Mouse (Mus musculus) neural tube, embryonic 13.5 days (tissue): ENCODE measurements around the gene Psmb5. TPM values are rescaled to one million over a fixed set of nuclear protein-coding genes. Genes with fewer than 3 reads are reported as not detected.

Source experiments
- ATAC-seq: fragments of 200-750 bp; cut with Nextera tagmentation; 2 replicates; pipeline ENCODE4 v1.8.0; 2017; ENCODE audit warnings: low read depth, mild to moderate bottlenecking, moderate TSS enrichment, moderate library complexity
- H3K27ac ChIP-seq: fragments of 300-500 bp; sonication (generic); replicated peaks from 2 replicates; pipeline ENCODE4 v1.5.1; 2015; ENCODE audit warnings: moderate library complexity, mild to moderate bottlenecking, inconsistent platforms
- H3K27me3 ChIP-seq: fragments of 300-500 bp; sonication (generic); 2 replicates; pipeline ENCODE4 v1.6.1; 2015; ENCODE audit warnings: mild to moderate bottlenecking, inconsistent platforms
- H3K36me3 ChIP-seq: fragments of 300-500 bp; sonication (generic); 2 replicates; pipeline ENCODE4 v1.6.1; 2015; ENCODE audit warnings: mild to moderate bottlenecking, inconsistent platforms
- H3K4me1 ChIP-seq: fragments of 300-500 bp; sonication (generic); replicated peaks from 2 replicates; pipeline ENCODE4 v1.6.1; 2015; ENCODE audit warnings: inconsistent platforms
- H3K4me2 ChIP-seq: fragments of 300-500 bp; sonication (generic); 2 replicates; pipeline ENCODE4 v1.6.1; 2015; ENCODE audit warnings: inconsistent platforms, mild to moderate bottlenecking, moderate library complexity
- H3K4me3 ChIP-seq: fragments of 300-500 bp; sonication (generic); 2 replicates; pipeline ENCODE4 v1.5.1; 2015; ENCODE audit warnings: mild to moderate bottlenecking, inconsistent platforms
- H3K9ac ChIP-seq: fragments of 300-500 bp; sonication (generic); 2 replicates; pipeline ENCODE4 v1.6.1; 2015; ENCODE audit warnings: moderate library complexity, mild to moderate bottlenecking, inconsistent platforms
- H3K9me3 ChIP-seq: fragments of 300-500 bp; sonication (generic); 2 replicates; pipeline ENCODE4 v1.6.1; 2016; ENCODE audit warnings: inconsistent platforms
- WGBS: fragments of 180-500 bp; shearing (Covaris S2); methylation state at CpG from one replicate; pipeline ENCODE4 v1.1.7; 2015; 5-methylcytosine and 5-hydroxymethylcytosine counted together
- polyA plus RNA-seq: library from polyadenylated mRNA; unstranded; fragments of >200 nt; fragmentation: Nextera tagmentation; extraction: Ambion mirVana; gene quantifications from 2 replicates; pipeline ENCODE4 v1.2.1, GENCODE M21; 2015

Gene Psmb5
- polyA plus RNA-seq, 1 experiment from 2014 or later = 466 TPM

DNA sequence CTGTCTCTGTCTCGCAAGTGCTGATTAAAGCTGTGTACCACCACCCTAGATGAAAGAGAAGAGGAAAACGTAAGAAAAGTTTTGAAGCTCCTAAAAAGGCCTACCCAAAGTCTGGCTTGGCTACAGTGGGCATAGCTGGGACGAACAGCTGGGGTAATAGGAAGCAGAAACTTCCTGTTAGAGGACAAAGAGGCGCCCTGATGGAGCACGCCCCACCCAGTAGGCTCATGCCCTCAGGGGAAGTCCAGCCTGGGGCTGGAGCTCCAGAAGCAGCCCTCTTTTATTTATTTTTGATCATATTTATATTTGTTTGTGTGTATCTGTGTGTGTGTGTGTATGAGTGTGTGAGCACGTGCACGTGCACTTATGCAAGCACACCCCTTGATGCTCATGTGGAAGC is 38.2 kb downstream of the Psmb5 start:
- Histone ChIP-seq H3K9me3 (no peaks in the 10 kb centered on the region), H3K4me2 (no peak overlapping the region), H3K27ac (no peak overlapping the region), H3K27me3 (peaks cover 27% of the 10 kb centered on the region), H3K4me1 (peaks cover 38% of the 10 kb centered on the region), H3K4me3 (no peak overlapping the region), H3K9ac (no peak overlapping the region), H3K36me3 (peaks cover 17% of the 10 kb centered on the region)
- no peak for ATAC-seq
- 90% methylated on average over 7 of the region's 7 CpGs for WGBS

DNA sequence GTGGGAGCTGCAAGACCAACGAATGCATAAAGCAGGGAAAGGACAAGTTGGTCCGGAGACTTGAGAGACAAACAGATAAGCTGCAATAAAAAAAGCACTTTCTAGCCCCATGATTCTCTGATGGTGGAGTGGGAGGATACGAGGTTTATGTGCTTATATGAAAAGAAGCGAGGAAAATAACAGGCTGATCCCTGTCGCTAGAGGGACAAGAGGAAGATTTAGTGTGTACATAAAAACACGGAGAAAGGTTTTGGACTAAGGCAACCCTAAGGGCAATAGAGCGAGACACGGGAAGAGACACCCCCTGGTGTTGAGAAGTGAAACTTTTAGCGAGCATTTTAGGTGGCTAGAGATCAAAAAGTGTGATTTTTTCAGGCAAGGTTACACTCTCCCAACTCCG is 39.8 kb downstream of the Psmb5 start:
- H3K9me3 ChIP-seq = no peaks in the 10 kb centered on the region

GRCm38 (mm10) chr14:54577089-54577982 is 40.5 kb downstream of the Psmb5 start, which contains the start of gene Ajuba:
Gene Ajuba (minus strand): TSS chr14:54577558.
- WGBS = under 1% methylated on average over 66 of the region's 66 CpGs

More for the DNA sequence above, 39.8 kb downstream of the Psmb5 start:
- Histone ChIP-seq H3K27ac (peak overlapping the region; percentile 78), H3K4me2 (peak overlapping the region; percentile 82), H3K27me3 (peaks cover 37% of the 10 kb centered on the region), H3K36me3 (peaks cover 5% of the 10 kb centered on the region; the same call in 1 of the 2 replicates), H3K4me3 (peak overlapping the region; percentile 63), H3K4me1 (peaks cover 54% of the 10 kb centered on the region), H3K9ac (peak overlapping the region; percentile 75)
- 2% methylated on average over 10 of the region's 10 CpGs for WGBS
- ATAC-seq = peak; percentile 17; the same call in 1 of the 2 replicates

DNA sequence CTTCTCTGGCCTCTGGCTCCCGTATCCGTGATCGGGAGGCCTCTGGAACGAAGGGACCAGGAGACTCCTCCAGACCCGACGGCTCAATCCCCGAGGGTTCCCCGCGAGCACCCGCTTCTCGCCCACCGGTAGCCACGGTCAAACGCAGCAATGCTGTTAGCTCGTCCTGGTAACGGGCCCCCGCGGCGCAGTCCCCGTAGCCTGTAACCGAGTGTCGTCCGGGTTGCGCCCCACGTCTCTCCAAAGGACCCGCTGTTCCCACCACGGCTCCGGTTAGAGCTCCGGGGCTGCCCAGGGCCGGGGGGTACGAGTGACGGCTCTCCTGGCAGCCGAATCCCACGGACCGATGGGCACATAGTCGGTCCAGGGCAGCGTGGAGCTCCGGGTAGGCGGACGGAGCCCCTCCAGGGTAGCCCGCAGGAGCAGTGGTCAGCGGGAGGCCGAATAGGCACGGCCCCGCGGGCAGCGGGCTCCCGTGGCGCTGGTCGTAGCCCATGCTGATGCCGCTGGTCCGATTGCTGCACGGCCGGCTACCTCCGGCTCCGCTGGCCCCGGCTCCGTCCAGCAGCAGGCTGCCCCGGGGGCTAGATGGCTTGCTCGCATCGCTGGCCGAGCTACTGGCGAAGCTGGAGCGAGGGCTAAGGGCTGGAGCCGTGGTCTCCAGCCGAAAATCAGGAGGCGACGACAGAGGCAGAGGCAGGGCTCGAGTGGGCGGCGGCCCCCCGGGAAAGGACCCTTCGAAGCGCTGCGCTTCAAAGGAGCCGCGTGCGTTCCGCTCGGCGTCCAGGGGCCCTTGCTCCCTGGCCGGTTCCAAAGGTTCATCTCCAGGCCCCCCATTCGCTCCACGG is 41.4 kb downstream of the Psmb5 start:
- peak; percentile 7; the same call in 1 of the 2 replicates for ATAC-seq
- Histone ChIP-seq H3K9ac (peak overlapping the region; percentile 75), H3K27ac (peak overlapping the region; percentile 78), H3K4me1 (peaks cover 69% of the 10 kb centered on the region), H3K36me3 (no peaks in the 10 kb centered on the region), H3K4me3 (peak overlapping the region; percentile 63), H3K9me3 (no peaks in the 10 kb centered on the region), H3K4me2 (peak overlapping the region; percentile 82), H3K27me3 (peaks cover 38% of the 10 kb centered on the region)
- under 1% methylated on average over 84 of the region's 84 CpGs for WGBS

More at GRCm38 (mm10) chr14:54577089-54577982, 40.5 kb downstream of the Psmb5 start, which contains the start of gene Ajuba:
- Histone ChIP-seq H3K27me3 (peaks cover 38% of the 10 kb centered on the region), H3K36me3 (no peaks in the 10 kb centered on the region), H3K4me3 (peak within 1 kb of the TSS; percentile 63), H3K9ac (peak within 1 kb of the TSS; percentile 75), H3K4me1 (peaks cover 61% of the 10 kb centered on the region), H3K4me2 (peak within 1 kb of the TSS; percentile 82), H3K9me3 (no peaks in the 10 kb centered on the region), H3K27ac (peak within 1 kb of the TSS; percentile 78)
- ATAC-seq = peak; percentile 45

DNA sequence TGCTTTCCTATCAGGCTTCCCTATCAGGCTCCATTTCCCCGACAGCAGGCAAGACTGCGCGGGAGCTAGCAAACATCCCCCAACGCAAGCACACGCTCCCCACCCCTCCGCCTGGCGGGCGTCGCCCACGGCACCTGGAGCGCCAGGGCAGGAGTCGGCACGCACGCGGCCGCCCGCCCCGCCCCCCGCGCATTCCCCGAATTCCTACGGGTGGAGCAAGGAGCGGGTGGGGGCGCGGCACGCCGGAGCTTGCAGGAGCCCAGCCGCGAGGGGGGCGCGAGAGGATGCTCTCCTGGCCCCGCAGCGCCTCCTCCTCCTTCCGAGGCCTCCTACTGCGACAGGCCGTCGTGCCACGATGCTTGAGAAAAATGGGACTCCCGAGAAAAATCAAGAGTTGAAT is 42.2 kb downstream of the Psmb5 start:
- H3K27ac ChIP-seq = no peak overlapping the region
- H3K4me3 ChIP-seq = peak overlapping the region; percentile 63
- ATAC-seq = no peak
- H3K36me3 ChIP-seq = no peaks in the 10 kb centered on the region
- peak overlapping the region; percentile 82 for H3K4me2 ChIP-seq
- H3K4me1 ChIP-seq = peaks cover 69% of the 10 kb centered on the region
- peak overlapping the region; percentile 75 for H3K9ac ChIP-seq
- no peaks in the 10 kb centered on the region for H3K9me3 ChIP-seq
- H3K27me3 ChIP-seq = peaks cover 38% of the 10 kb centered on the region
- WGBS = under 1% methylated on average over 39 of the region's 39 CpGs

- Histone ChIP-seq H3K27me3 (peaks cover 38% of the 10 kb centered on the region), H3K9me3 (no peaks in the 10 kb centered on the region), H3K36me3 (no peaks in the 10 kb centered on the region), H3K27ac (0 out of 2 replicates have a peak overlapping the region, but pooled peaks have one; percentile 55), H3K4me3 (peak overlapping the region; percentile 63), H3K4me2 (peak overlapping the region; percentile 82), H3K4me1 (peaks cover 72% of the 10 kb centered on the region), H3K9ac (peak overlapping the region; percentile 75)
- no peak for ATAC-seq
- WGBS = 2% methylated on average over 8 of the region's 8 CpGs
Observed at GRCm38 (mm10) chr14:54575031-54575430, 42.8 kb downstream of the Psmb5 start.

GRCm38 (mm10) chr14:54574253-54574652 is 43.6 kb downstream of the Psmb5 start:
- peak; percentile 16; the same call in 1 of the 2 replicates for ATAC-seq
- peak overlapping the region; percentile 75; the same call in 1 of the 2 replicates for H3K9ac ChIP-seq
- peak overlapping the region; percentile 63 for H3K4me3 ChIP-seq
- H3K4me2 ChIP-seq = peak overlapping the region; percentile 82
- 19% methylated on average over 4 of the region's 4 CpGs for WGBS
- H3K9me3 ChIP-seq = no peaks in the 10 kb centered on the region
- H3K4me1 ChIP-seq = peaks cover 80% of the 10 kb centered on the region
- peaks cover 38% of the 10 kb centered on the region for H3K27me3 ChIP-seq
- 0 out of 2 replicates have a peak overlapping the region, but pooled peaks have one; percentile 55 for H3K27ac ChIP-seq
- no peaks in the 10 kb centered on the region for H3K36me3 ChIP-seq

DNA sequence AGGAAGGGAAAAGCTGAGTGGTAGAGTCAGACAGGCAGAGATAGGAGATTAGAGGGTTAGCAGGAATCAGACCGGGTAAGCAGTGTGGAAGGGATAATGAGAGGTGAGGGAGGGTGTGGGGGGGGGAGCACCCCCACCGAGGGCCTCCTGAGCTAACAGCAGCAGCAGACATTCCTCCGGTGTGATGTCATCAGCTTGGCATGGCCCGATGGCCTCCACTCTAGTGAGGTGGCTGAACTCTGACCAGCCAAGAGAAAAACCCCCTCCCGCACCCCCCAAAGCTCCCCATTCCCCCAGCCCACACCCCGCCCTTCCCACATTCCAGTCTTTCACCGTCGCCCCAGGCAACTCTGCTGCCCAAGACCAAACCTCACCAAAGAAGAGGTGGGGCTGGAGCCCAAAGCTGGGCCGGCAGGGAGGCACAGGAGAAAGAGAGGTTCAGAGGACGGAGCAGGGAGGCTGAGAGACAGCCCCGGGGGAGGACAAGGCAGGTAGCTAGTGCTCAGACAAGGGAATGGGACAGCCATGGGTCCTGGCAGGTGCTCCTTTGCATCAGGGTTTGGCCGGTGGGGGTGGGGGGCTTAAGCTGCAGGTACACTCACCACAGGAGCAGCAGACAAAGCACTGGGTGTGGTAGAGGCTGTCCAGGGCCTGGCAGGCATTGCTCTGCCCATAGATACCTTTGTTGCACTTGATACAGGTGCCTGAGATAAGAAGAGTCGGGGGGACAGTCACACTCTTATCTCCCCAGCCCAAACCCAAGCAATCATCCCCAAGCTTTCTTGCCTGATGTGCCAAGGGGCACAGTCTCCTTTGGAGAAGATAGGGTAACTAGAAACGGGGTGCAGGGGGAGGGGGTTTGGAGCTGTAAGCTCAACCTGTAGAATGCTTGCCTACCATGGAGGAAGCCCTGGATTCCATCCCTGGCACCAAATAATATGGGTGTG is 44.8 kb downstream of the Psmb5 start:
- Histone ChIP-seq H3K36me3 (peaks cover 7% of the 10 kb centered on the region), H3K4me3 (peak overlapping the region; percentile 63), H3K27ac (peak overlapping the region; percentile 49; the same call in 1 of the 2 replicates), H3K9me3 (no peaks in the 10 kb centered on the region), H3K4me2 (peak overlapping the region; percentile 82), H3K27me3 (peaks cover 38% of the 10 kb centered on the region), H3K4me1 (peaks cover 75% of the 10 kb centered on the region), H3K9ac (peak overlapping the region; percentile 43; the same call in 1 of the 2 replicates)
- 13% methylated on average over 14 of the region's 14 CpGs for WGBS
- ATAC-seq = peak; percentile 10; the same call in 1 of the 2 replicates

DNA sequence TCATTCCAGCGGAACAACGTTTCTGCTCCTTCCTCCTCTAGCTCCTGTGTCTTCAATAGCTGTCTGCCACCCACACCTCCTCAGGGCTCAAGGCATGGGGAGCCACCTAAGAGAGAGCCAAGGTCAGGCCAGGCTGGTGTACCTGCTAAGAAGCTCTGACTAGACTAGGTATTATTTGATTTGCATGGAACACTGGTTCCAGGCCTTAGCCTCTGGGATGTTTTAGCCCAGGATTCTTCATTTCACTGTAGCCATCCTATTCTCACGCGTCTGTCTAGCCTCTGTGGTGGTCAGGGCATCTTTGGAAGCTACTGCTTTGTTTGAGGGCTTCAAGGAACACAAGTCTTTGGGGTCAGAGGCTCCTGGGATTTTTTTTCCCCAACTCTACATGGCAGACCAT is 45.7 kb downstream of the Psmb5 start:
- no peak overlapping the region for H3K9ac ChIP-seq
- H3K9me3 ChIP-seq = no peaks in the 10 kb centered on the region
- 57% methylated on average over 4 of the region's 4 CpGs for WGBS
- H3K4me1 ChIP-seq = peaks cover 67% of the 10 kb centered on the region
- peaks cover 15% of the 10 kb centered on the region for H3K36me3 ChIP-seq
- no peak overlapping the region for H3K4me2 ChIP-seq
- no peak for ATAC-seq
- no peak overlapping the region; the same call in 1 of the 2 replicates for H3K27ac ChIP-seq
- H3K27me3 ChIP-seq = peaks cover 35% of the 10 kb centered on the region
- H3K4me3 ChIP-seq = no peak overlapping the region

GRCm38 (mm10) chr14:54569451-54570392 is 48.1 kb downstream of the Psmb5 start:
- Histone ChIP-seq H3K27ac (no peak overlapping the region), H3K9me3 (no peaks in the 10 kb centered on the region), H3K27me3 (peaks cover 12% of the 10 kb centered on the region), H3K4me1 (peaks cover 43% of the 10 kb centered on the region), H3K9ac (0 out of 2 replicates have a peak overlapping the region, but pooled peaks have one; percentile 31), H3K36me3 (peaks cover 17% of the 10 kb centered on the region), H3K4me2 (no peak overlapping the region), H3K4me3 (no peak overlapping the region)
- 68% methylated on average over 17 of the region's 17 CpGs for WGBS
- ATAC-seq = no peak
